Mouse (Mus musculus) frontal cortex, adult 2 months (tissue): Measurements from ENCODE around the gene Tmem102. TPM values are rescaled to one million over a fixed set of nuclear protein-coding genes. Genes with fewer than 3 reads are reported as not detected.

ENCODE experiments used
- DNase-seq, 2 experiments: peaks; one replicate each; pipeline ENCODE4 v3.0.0; 2022; ENCODE audit warnings: low spot score in 1 of 2; ENCODE audit errors: extremely low spot score in 1 of 2
- polyA plus RNA-seq: library from polyadenylated mRNA; depleted of rRNA; stranded (reverse); fragments of >200 nt; gene quantifications from 2 replicates; pipeline ENCODE4 v1.2.3, GENCODE M21; 2012; rRNA removed

The Tmem102 gene
- 0.48 and 0.62 TPM in 2 replicates for polyA plus RNA-seq

- DNase-seq = no peak
Measured at GRCm38 (mm10) chr11:69804972-69805909, at the start of gene Tmem102. Tmem102 (minus strand) TSS chr11:69805624.

GRCm38 (mm10) chr11:69854680-69855079 lies 49.3 kb upstream of the Tmem102 start:
- DNase-seq = no peak

- DNase-seq = no peak
Measured at GRCm38 (mm10) chr11:69853994-69854393, 48.6 kb upstream of the Tmem102 start.

- no peak for DNase-seq
Measured at GRCm38 (mm10) chr11:69850754-69851153, 45.3 kb upstream of the Tmem102 start.

- no peak for DNase-seq
Measured at GRCm38 (mm10) chr11:69849884-69850283, 44.5 kb upstream of the Tmem102 start.

- no peak for DNase-seq
Measured at GRCm38 (mm10) chr11:69849128-69849527, 43.7 kb upstream of the Tmem102 start.

GRCm38 (mm10) chr11:69848021-69848420 lies 42.6 kb upstream of the Tmem102 start:
- no peak for DNase-seq

GRCm38 (mm10) chr11:69846738-69847688 lies 41.6 kb upstream of the Tmem102 start:
- no peak for DNase-seq

GRCm38 (mm10) chr11:69846198-69846680 lies 40.8 kb upstream of the Tmem102 start, which contains the start of gene Plscr3:
Plscr3 (plus strand) TSS chr11:69846376.
- DNase-seq = peak; percentile 71 to 82

GRCm38 (mm10) chr11:69838714-69839104 lies 33.3 kb upstream of the Tmem102 start:
- peak in 1 of 2 experiments; percentile 37 for DNase-seq

- peak; percentile 98 to 99 for DNase-seq
Measured at GRCm38 (mm10) chr11:69837952-69838713, 32.7 kb upstream of the Tmem102 start, which contains the start of gene Tmem256. Tmem256 (plus strand) TSS chr11:69838514.

- DNase-seq = no peak
Measured at GRCm38 (mm10) chr11:69837604-69837951, 32.2 kb upstream of the Tmem102 start, which contains the start of gene Nlgn2. Nlgn2 (minus strand) TSS chr11:69837784.

- peak in 1 of 2 experiments; percentile 41 for DNase-seq
Measured at GRCm38 (mm10) chr11:69836703-69837576, 31.5 kb upstream of the Tmem102 start.

- DNase-seq = no peak
Measured at GRCm38 (mm10) chr11:69835966-69836335, 30.5 kb upstream of the Tmem102 start.

- no peak for DNase-seq
Measured at GRCm38 (mm10) chr11:69835326-69835965, 30.0 kb upstream of the Tmem102 start.

GRCm38 (mm10) chr11:69834001-69834549 lies 28.7 kb upstream of the Tmem102 start:
- no peak for DNase-seq

GRCm38 (mm10) chr11:69833554-69833953 lies 28.1 kb upstream of the Tmem102 start:
- no peak for DNase-seq

- no peak for DNase-seq
Measured at GRCm38 (mm10) chr11:69828832-69829231, 23.4 kb upstream of the Tmem102 start.
